ENCODE assay signal across 31 mouse cellular contexts in genomic region chr19:38506131-38506530, GRCm38 (mm10). TPM values are rescaled to one million over a fixed set of nuclear protein-coding genes. Genes with fewer than 3 reads are reported as not detected.
DNase-seq lines count a peak whose midpoint lies in the region; ATAC-seq and TF ChIP-seq lines count a peak whose summit lies in the region.
"Had no signal": no experiment of that assay in that cellular context is flagged by ENCODE, and none has a peak within 500 bp of the region (broad histone marks: within the 10 kb centered on the region; RNA-seq: fewer than 3 reads in every experiment).

No protein-coding gene starts in this region.

- 84% methylated on average over 7 of the region's 7 CpGs for WGBS in lung, postnatal 0 days

- H3K36me3 ChIP-seq in lung, postnatal 0 days (ENCODE audit: insufficient read depth, low read length), result no peaks in the 10 kb centered on the region
- H3K36me3 ChIP-seq: forebrain, embryonic 12.5 days; heart, embryonic 10.5 days; hindbrain, embryonic 12.5 days; intestine, embryonic 15.5 days; liver, embryonic 12.5 days; midbrain, embryonic 13.5 days; neural tube, embryonic 13.5 days had no signal

- H3K9me3 ChIP-seq in lung, postnatal 0 days (ENCODE audit: low read length), result no peaks in the 10 kb centered on the region
- H3K9me3 ChIP-seq: forebrain, embryonic 12.5 days; heart, embryonic 10.5 days; hindbrain, embryonic 12.5 days; intestine, embryonic 15.5 days; liver, embryonic 12.5 days; midbrain, embryonic 13.5 days; neural tube, embryonic 13.5 days had no signal

- no peak overlapping the region for H3K4me2 ChIP-seq in lung, postnatal 0 days (replicated peaks; ENCODE audit: low read depth, low read length)
- H3K4me2 ChIP-seq: forebrain, embryonic 12.5 days; hindbrain, embryonic 12.5 days; intestine, embryonic 15.5 days; liver, embryonic 12.5 days; midbrain, embryonic 13.5 days; neural tube, embryonic 13.5 days had no signal

- no peaks in the 10 kb centered on the region for H3K27me3 ChIP-seq in lung, postnatal 0 days (replicated peaks; ENCODE audit: insufficient read depth, low read length)
- H3K27me3 ChIP-seq: forebrain, embryonic 12.5 days; hindbrain, embryonic 12.5 days; intestine, embryonic 15.5 days; liver, embryonic 12.5 days; midbrain, embryonic 13.5 days; neural tube, embryonic 13.5 days had no signal

- no peak for ATAC-seq in lung, postnatal 0 days
- ATAC-seq: forebrain, postnatal 0 days; hindbrain, postnatal 0 days; intestine, embryonic 15.5 days; liver, embryonic 12.5 days; liver, postnatal 0 days; midbrain, embryonic 13.5 days had no signal

- intact Hi-C loops in left cerebral cortex, postnatal 10 days (cut with DNase I), result no loop called here

- no peak overlapping the region for H3K4me3 ChIP-seq in lung, postnatal 0 days (ENCODE audit: low read depth, low read length)
- H3K4me3 ChIP-seq: forebrain, embryonic 12.5 days; heart, embryonic 10.5 days; hindbrain, embryonic 12.5 days; intestine, embryonic 15.5 days; liver, embryonic 12.5 days; midbrain, embryonic 13.5 days; neural tube, embryonic 13.5 days had no signal

- no peaks in the 10 kb centered on the region for H3K4me1 ChIP-seq in lung, postnatal 0 days (ENCODE audit: insufficient read depth, low read depth, low read length)
- H3K4me1 ChIP-seq: intestine, embryonic 15.5 days; liver, embryonic 12.5 days; midbrain, embryonic 13.5 days had no signal

- no peak for TF ChIP-seq EP300 in lung, postnatal 0 days (IDR thresholded peaks at IDR 0.05)

- DNase-seq in heart, adult 11 months, result peak; percentile 68
- DNase-seq in heart, adult 8-10 months (ENCODE audit: low spot score), result no peak
- DNase-seq in left cerebral cortex, adult 11 months (ENCODE audit: low spot score), result peak; percentile 22
- no peak for DNase-seq in left cerebral cortex, postnatal 10 days (ENCODE audit: extremely low spot score in 1 of 2, low spot score in 2 of 2)
- peak; percentile 74 for DNase-seq in brain, adult 2 months (ENCODE audit: low read depth, low spot score)
- peak; percentile 40 to 41 for DNase-seq in left cerebral cortex, adult 9 months (ENCODE audit: low spot score in 2 of 2)
- DNase-seq in kidney, postnatal 36 days, result no peak
- no peak for DNase-seq in lung, postnatal 0 days (ENCODE audit: low spot score)
- DNase-seq: adrenal gland, postnatal 14 days; cerebellum, adult 18-20 months; cerebellum, postnatal 10 days; forebrain, postnatal 0 days; heart, postnatal 36 days; kidney, adult 2 months; kidney, postnatal 4 days; liver, postnatal 0 days; thymus, adult 2 months; thymus, postnatal 36 days had no signal

- no peak overlapping the region for H3K9ac ChIP-seq in lung, postnatal 0 days (replicated peaks; ENCODE audit: low read depth)
- H3K9ac ChIP-seq: forebrain, embryonic 12.5 days; forebrain, postnatal 0 days; hindbrain, embryonic 12.5 days; intestine, embryonic 15.5 days; liver, embryonic 12.5 days; liver, postnatal 0 days; midbrain, embryonic 13.5 days; neural tube, embryonic 13.5 days had no signal

- H3K27ac ChIP-seq in lung, postnatal 0 days (ENCODE audit: low read length), result no peak overlapping the region
- H3K27ac ChIP-seq: forebrain, embryonic 12.5 days; intestine, embryonic 15.5 days; liver, embryonic 12.5 days; macrophage; midbrain, embryonic 13.5 days; stomach, postnatal 0 days had no signal

- TF ChIP-seq CTCF in lung, postnatal 0 days (IDR thresholded peaks at IDR 0.05), result no peak

RNA-seq across cellular contexts. Expression of gene Plce1, which starts 25.2 kb away (rescaled TPM):
- 10 to 100 TPM; 15.0 to 19.5 (median 17.7) TPM for total RNA-seq in heart, adult 8-10 months (2022)
- 1 to 10 TPM; 7.1 to 9.3 TPM for total RNA-seq in left cerebral cortex, postnatal 10 days (2021)
- polyA plus RNA-seq in lung, postnatal 0 days (2015; fragmentation: Nextera tagmentation; extraction: Ambion mirVana), result 2.0 and 3.1 TPM in 2 replicates
- total RNA-seq: common myeloid progenitor, adult 5-6 weeks; megakaryocyte-erythroid progenitor cell, adult 5-6 weeks; MEL had no signal
- polyA plus RNA-seq: macrophage had no signal

Comparison
In these comparisons a context has a peak if more than half of its experiments do, and no peak if none do; other contexts are left out.
1. DNase-seq: peak in heart, adult 11 months (single experiment), left cerebral cortex, adult 11 months (single experiment), brain, adult 2 months (single experiment) and left cerebral cortex, adult 9 months (2 of 2); none in heart, adult 8-10 months (single experiment), left cerebral cortex, postnatal 10 days (0 of 2), kidney, postnatal 36 days (0 of 2) and lung, postnatal 0 days (single experiment).